Mouse (Mus musculus): ENCODE data around the gene Ctsw. TPM values are rescaled to one million over a fixed set of nuclear protein-coding genes. Genes with fewer than 3 reads are reported as not detected.

The Ctsw gene
- polyA plus RNA-seq, 1 experiment from 2014 or later = 2.1 TPM

- peaks cover 16% of the 10 kb centered on the region for H3K4me1 ChIP-seq (ENCODE audit: insufficient read depth, low read length)
- no peak overlapping the region for H3K9ac ChIP-seq (replicated peaks; ENCODE audit: low read length)
- no peak for ATAC-seq (ENCODE audit: low FRiP score, low TSS enrichment)
- no peak overlapping the region for H3K27ac ChIP-seq (ENCODE audit: low read length)
- H3K9me3 ChIP-seq (ENCODE audit: low read length) = no peaks in the 10 kb centered on the region
- peaks cover 50% of the 10 kb centered on the region for H3K36me3 ChIP-seq (ENCODE audit: insufficient read depth, low read length)
- 93% methylated on average over 8 of the region's 8 CpGs for WGBS
- H3K4me2 ChIP-seq (replicated peaks; ENCODE audit: low read depth, low read length) = no peak overlapping the region
- no peaks in the 10 kb centered on the region for H3K27me3 ChIP-seq (ENCODE audit: insufficient read depth, low read length)
- H3K4me3 ChIP-seq (ENCODE audit: low read length) = no peak overlapping the region
Measured at GRCm38 (mm10) chr19:5465037-5465436, 3.3 kb downstream of the Ctsw start.

GRCm38 (mm10) chr19:5463791-5464562, 4.3 kb downstream of the Ctsw start:
- Histone ChIP-seq H3K4me2 (replicated peaks; ENCODE audit: low read depth, low read length) (peak overlapping the region; percentile 43), H3K4me1 (ENCODE audit: insufficient read depth, low read length) (peaks cover 19% of the 10 kb centered on the region), H3K36me3 (ENCODE audit: insufficient read depth, low read length) (peaks cover 50% of the 10 kb centered on the region), H3K4me3 (ENCODE audit: low read length) (peak overlapping the region; percentile 25), H3K27ac (ENCODE audit: low read length) (peak overlapping the region; percentile 64), H3K9me3 (ENCODE audit: low read length) (no peaks in the 10 kb centered on the region), H3K27me3 (ENCODE audit: insufficient read depth, low read length) (no peaks in the 10 kb centered on the region), H3K9ac (replicated peaks; ENCODE audit: low read length) (peak overlapping the region; percentile 37)
- WGBS = 36% methylated on average over 15 of the region's 15 CpGs
- ATAC-seq (ENCODE audit: low FRiP score, low TSS enrichment) = peak; percentile 55

- ATAC-seq (ENCODE audit: low FRiP score, low TSS enrichment) = no peak
- peaks cover 50% of the 10 kb centered on the region for H3K36me3 ChIP-seq (ENCODE audit: insufficient read depth, low read length)
- peaks cover 19% of the 10 kb centered on the region for H3K4me1 ChIP-seq (ENCODE audit: insufficient read depth, low read length)
- H3K4me2 ChIP-seq (replicated peaks; ENCODE audit: low read depth, low read length) = no peak overlapping the region
- H3K27ac ChIP-seq (ENCODE audit: low read length) = no peak overlapping the region
- no peak overlapping the region for H3K4me3 ChIP-seq (ENCODE audit: low read length)
- no peaks in the 10 kb centered on the region for H3K27me3 ChIP-seq (ENCODE audit: insufficient read depth, low read length)
- 91% methylated on average over 9 of the region's 9 CpGs for WGBS
- no peaks in the 10 kb centered on the region for H3K9me3 ChIP-seq (ENCODE audit: low read length)
- no peak overlapping the region for H3K9ac ChIP-seq (replicated peaks; ENCODE audit: low read length)
Measured at GRCm38 (mm10) chr19:5463212-5463611, 5.1 kb downstream of the Ctsw start.

GRCm38 (mm10) chr19:5461411-5461810, 6.9 kb downstream of the Ctsw start:
- Histone ChIP-seq H3K4me2 (replicated peaks; ENCODE audit: low read depth, low read length) (peak overlapping the region; percentile 94), H3K4me3 (ENCODE audit: low read length) (peak overlapping the region; percentile 79), H3K27me3 (ENCODE audit: insufficient read depth, low read length) (no peaks in the 10 kb centered on the region), H3K9me3 (ENCODE audit: low read length) (no peaks in the 10 kb centered on the region), H3K27ac (ENCODE audit: low read length) (no peak overlapping the region), H3K9ac (replicated peaks; ENCODE audit: low read length) (peak overlapping the region; percentile 86; the same call in 1 of the 2 replicates), H3K36me3 (ENCODE audit: insufficient read depth, low read length) (peaks cover 35% of the 10 kb centered on the region), H3K4me1 (ENCODE audit: insufficient read depth, low read length) (peaks cover 23% of the 10 kb centered on the region)
- 86% methylated on average over 6 of the region's 6 CpGs for WGBS
- no peak for ATAC-seq (ENCODE audit: low FRiP score, low TSS enrichment)

GRCm38 (mm10) chr19:5460465-5460911, 7.8 kb downstream of the Ctsw start, which contains the start of gene Fibp:
Fibp (plus strand) TSS chr19:5460615.
- peak within 1 kb of the TSS; percentile 86 for H3K9ac ChIP-seq (replicated peaks; ENCODE audit: low read length)
- peaks cover 32% of the 10 kb centered on the region for H3K4me1 ChIP-seq (ENCODE audit: insufficient read depth, low read length)
- peaks cover 26% of the 10 kb centered on the region; the same call in 1 of the 2 replicates for H3K36me3 ChIP-seq (ENCODE audit: insufficient read depth, low read length)
- H3K27ac ChIP-seq (ENCODE audit: low read length) = peak within 1 kb of the TSS; percentile 74; the same call in 1 of the 2 replicates
- peak within 1 kb of the TSS; percentile 94 for H3K4me2 ChIP-seq (replicated peaks; ENCODE audit: low read depth, low read length)
- H3K27me3 ChIP-seq (ENCODE audit: insufficient read depth, low read length) = no peaks in the 10 kb centered on the region
- peak within 1 kb of the TSS; percentile 79 for H3K4me3 ChIP-seq (ENCODE audit: low read length)
- WGBS = under 1% methylated on average over 32 of the region's 32 CpGs
- peak; percentile 43 for ATAC-seq (ENCODE audit: low FRiP score, low TSS enrichment)
- no peaks in the 10 kb centered on the region for H3K9me3 ChIP-seq (ENCODE audit: low read length)

- no peaks in the 10 kb centered on the region for H3K9me3 ChIP-seq (ENCODE audit: low read length)
- 27% methylated on average over 3 of the region's 3 CpGs for WGBS
- peaks cover 38% of the 10 kb centered on the region for H3K4me1 ChIP-seq (ENCODE audit: insufficient read depth, low read length)
- no peak overlapping the region for H3K27ac ChIP-seq (ENCODE audit: low read length)
- peak overlapping the region; percentile 79 for H3K4me3 ChIP-seq (ENCODE audit: low read length)
- no peak for ATAC-seq (ENCODE audit: low FRiP score, low TSS enrichment)
- H3K9ac ChIP-seq (replicated peaks; ENCODE audit: low read length) = peak overlapping the region; percentile 86
- H3K4me2 ChIP-seq (replicated peaks; ENCODE audit: low read depth, low read length) = peak overlapping the region; percentile 94
- H3K27me3 ChIP-seq (ENCODE audit: insufficient read depth, low read length) = no peaks in the 10 kb centered on the region
- H3K36me3 ChIP-seq (ENCODE audit: insufficient read depth, low read length) = peaks cover 21% of the 10 kb centered on the region; the same call in 1 of the 2 replicates
Measured at GRCm38 (mm10) chr19:5459896-5460295, 8.4 kb downstream of the Ctsw start.

GRCm38 (mm10) chr19:5459019-5459418, 9.3 kb downstream of the Ctsw start:
- Histone ChIP-seq H3K4me2 (replicated peaks; ENCODE audit: low read depth, low read length) (no peak overlapping the region), H3K9me3 (ENCODE audit: low read length) (no peaks in the 10 kb centered on the region), H3K4me3 (ENCODE audit: low read length) (no peak overlapping the region), H3K27ac (ENCODE audit: low read length) (no peak overlapping the region), H3K4me1 (ENCODE audit: insufficient read depth, low read length) (peaks cover 35% of the 10 kb centered on the region), H3K27me3 (ENCODE audit: insufficient read depth, low read length) (no peaks in the 10 kb centered on the region), H3K36me3 (ENCODE audit: insufficient read depth, low read length) (peaks cover 14% of the 10 kb centered on the region; the same call in 1 of the 2 replicates), H3K9ac (replicated peaks; ENCODE audit: low read length) (no peak overlapping the region)
- 75% methylated on average over 7 of the region's 7 CpGs for WGBS
- ATAC-seq (ENCODE audit: low FRiP score, low TSS enrichment) = no peak

- H3K27me3 ChIP-seq (ENCODE audit: insufficient read depth, low read length) = no peaks in the 10 kb centered on the region
- peak within 1 kb of the TSS; percentile 83 for H3K9ac ChIP-seq (replicated peaks; ENCODE audit: low read length)
- no peak for ATAC-seq (ENCODE audit: low FRiP score, low TSS enrichment)
- no peaks in the 10 kb centered on the region for H3K9me3 ChIP-seq (ENCODE audit: low read length)
- peak within 1 kb of the TSS; percentile 90 for H3K27ac ChIP-seq (ENCODE audit: low read length)
- H3K4me3 ChIP-seq (ENCODE audit: low read length) = peak within 1 kb of the TSS; percentile 72
- H3K36me3 ChIP-seq (ENCODE audit: insufficient read depth, low read length) = peaks cover 6% of the 10 kb centered on the region; the same call in 1 of the 2 replicates
- H3K4me2 ChIP-seq (replicated peaks; ENCODE audit: low read depth, low read length) = peak within 1 kb of the TSS; percentile 90
- peaks cover 32% of the 10 kb centered on the region for H3K4me1 ChIP-seq (ENCODE audit: insufficient read depth, low read length)
- 11% methylated on average over 14 of the region's 14 CpGs for WGBS
Measured at GRCm38 (mm10) chr19:5457746-5458442, 10.4 kb downstream of the Ctsw start, which contains the start of gene Ccdc85b. Ccdc85b (minus strand) TSS chr19:5457894.

- H3K27me3 ChIP-seq (ENCODE audit: insufficient read depth, low read length) = no peaks in the 10 kb centered on the region
- no peaks in the 10 kb centered on the region for H3K36me3 ChIP-seq (ENCODE audit: insufficient read depth, low read length)
- peak overlapping the region; percentile 90 for H3K4me2 ChIP-seq (replicated peaks; ENCODE audit: low read depth, low read length)
- H3K4me3 ChIP-seq (ENCODE audit: low read length) = peak overlapping the region; percentile 72
- no peaks in the 10 kb centered on the region for H3K9me3 ChIP-seq (ENCODE audit: low read length)
- H3K9ac ChIP-seq (replicated peaks; ENCODE audit: low read length) = peak overlapping the region; percentile 83
- H3K27ac ChIP-seq (ENCODE audit: low read length) = peak overlapping the region; percentile 90
- peak; percentile 92 for ATAC-seq (ENCODE audit: low FRiP score, low TSS enrichment)
- under 1% methylated on average over 70 of the region's 70 CpGs for WGBS
- peaks cover 32% of the 10 kb centered on the region for H3K4me1 ChIP-seq (ENCODE audit: insufficient read depth, low read length)
Measured at GRCm38 (mm10) chr19:5456922-5457745, 11.2 kb downstream of the Ctsw start.
